Mouse (Mus musculus) Patski (cell line): ENCODE results near the gene Olfr641. TPM values are rescaled to one million over a fixed set of nuclear protein-coding genes. Genes with fewer than 3 reads are reported as not detected.

Source experiments
- ATAC-seq: fragments of 100-300 bp; one replicate; pipeline ENCODE4 v1.8.0; 2021
- CTCF ChIA-PET: fragments of 350-600 bp; sonication (Branson Sonifier 250); formaldehyde crosslinking; loops from one replicate; lab custom pipeline; 2022; ENCODE audit warnings: inconsistent platforms; lab: Charles Lee
- POLR2A ChIA-PET: fragments of 350-600 bp; sonication (Branson Sonifier 250); formaldehyde crosslinking; loops from one replicate; lab custom pipeline; 2022; ENCODE audit warnings: antibody characterized with exemption, inconsistent platforms; lab: Charles Lee
- DNase-seq: peaks from one replicate; pipeline ENCODE4 v3.0.0-alpha.2; 2011; ENCODE audit warnings: low read depth, low spot score
- H3K27me3 ChIP-seq: fragments of 371-371 bp; one replicate; pipeline ENCODE4 v1.5.1; 2021
- CTCF ChIP-seq: fragments of 100-300 bp; IDR thresholded peaks from one replicate; pipeline ENCODE4 v1.5.1; 2021
- in situ Hi-C: fragments of 300-500 bp; cut with MboI; formaldehyde crosslinking; loops from 3 replicates; pipeline ENCODE4 v1.11.1; 2018; ENCODE audit warnings: low pct_unique_long_range_greater_than_20kb, mixed read lengths
- polyA plus RNA-seq: library from polyadenylated mRNA; unstranded; gene quantifications from one replicate; pipeline ENCODE4 v1.2.3, GENCODE M21; 2021

Gene Olfr641
- not detected for polyA plus RNA-seq

GRCm38 (mm10) chr7:104035145-104035544, at the start of gene Olfr641:
Olfr641 (plus strand) TSS chr7:104035445.
- no peak for TF ChIP-seq CTCF
- no peaks in the 10 kb centered on the region for H3K27me3 ChIP-seq
- CTCF ChIA-PET, result interaction anchor here (1.2 kb wide), 1 partner anchor 13 kb away, joined by 3 read pairs; no protein-coding TSS in a partner anchor
- POLR2A ChIA-PET, result no interaction called here
- in situ Hi-C loops, result no loop called here
- no peak for ATAC-seq
- DNase-seq, result no peak

GRCm38 (mm10) chr7:103998446-103998845, 36.8 kb upstream of the Olfr641 start, which contains the start of gene Olfr638:
Olfr638 (plus strand) TSS chr7:103998746.
- ChIA-PET CTCF (no interaction called here), POLR2A (no interaction called here)
- in situ Hi-C loops, result no loop called here
- ATAC-seq (no peak), DNase-seq (no peak)
- no peak for TF ChIP-seq CTCF
- H3K27me3 ChIP-seq, result no peaks in the 10 kb centered on the region

- ChIA-PET CTCF (no interaction called here), POLR2A (no interaction called here)
- DNase-seq, result no peak
These were observed 36.1 kb upstream of the Olfr641 start for GRCm38 (mm10) chr7:103999124-103999523.

GRCm38 (mm10) chr7:104017203-104017602, 18.0 kb upstream of the Olfr641 start, which contains the start of gene Olfr639:
Olfr639 (minus strand) TSS chr7:104017303.
- no peak for TF ChIP-seq CTCF

More at GRCm38 (mm10) chr7:103999124-103999523, 36.1 kb upstream of the Olfr641 start:
- ATAC-seq, result no peak
- TF ChIP-seq CTCF, result no peak
- in situ Hi-C loops, result no loop called here
- H3K27me3 ChIP-seq, result no peaks in the 10 kb centered on the region

GRCm38 (mm10) chr7:104018953-104019352, 16.3 kb upstream of the Olfr641 start:
- no peaks in the 10 kb centered on the region for H3K27me3 ChIP-seq
- no peak for ATAC-seq
- TF ChIP-seq CTCF, result no peak
- DNase-seq, result no peak
- ChIA-PET POLR2A (no interaction called here), CTCF (no interaction called here)
- in situ Hi-C loops, result no loop called here

More at GRCm38 (mm10) chr7:104017203-104017602, 18.0 kb upstream of the Olfr641 start, which contains the start of gene Olfr639:
- H3K27me3 ChIP-seq, result no peaks in the 10 kb centered on the region
- DNase-seq (no peak), ATAC-seq (no peak)
- ChIA-PET POLR2A (no interaction called here), CTCF (no interaction called here)
- in situ Hi-C loops, result no loop called here

GRCm38 (mm10) chr7:104021651-104022050, 13.6 kb upstream of the Olfr641 start:
- POLR2A ChIA-PET, result no interaction called here
- no peak for TF ChIP-seq CTCF
- no peak for ATAC-seq
- CTCF ChIA-PET, result interaction anchor here (1.2 kb wide), 1 partner anchor 14 kb away, joined by 3 read pairs; the partner anchor contains the start of gene Olfr641
- H3K27me3 ChIP-seq, result no peaks in the 10 kb centered on the region
- in situ Hi-C loops, result no loop called here
- no peak for DNase-seq

- DNase-seq, result no peak
- in situ Hi-C loops, result no loop called here
- no peak for ATAC-seq
- CTCF ChIA-PET, result interaction anchor here (2.2 kb wide), 1 partner anchor 11 kb away, joined by 5 read pairs; no protein-coding TSS in a partner anchor
- TF ChIP-seq CTCF, result no peak
- H3K27me3 ChIP-seq, result no peaks in the 10 kb centered on the region
- POLR2A ChIA-PET, result no interaction called here
These were observed 9.8 kb upstream of the Olfr641 start, which contains the start of gene Olfr640 for GRCm38 (mm10) chr7:104025473-104025872. Olfr640 (minus strand) TSS chr7:104025573.

GRCm38 (mm10) chr7:104026978-104027377, 8.3 kb upstream of the Olfr641 start:
- TF ChIP-seq CTCF, result no peak
- DNase-seq, result no peak
- CTCF ChIA-PET, result interaction anchor here (2.2 kb wide), 1 partner anchor 9 kb away, joined by 5 read pairs; no protein-coding TSS in a partner anchor
- POLR2A ChIA-PET, result no interaction called here
- in situ Hi-C loops, result no loop called here
- no peaks in the 10 kb centered on the region for H3K27me3 ChIP-seq
- ATAC-seq, result no peak

GRCm38 (mm10) chr7:104050745-104051144, 15.5 kb downstream of the Olfr641 start:
- ATAC-seq (no peak), DNase-seq (no peak)
- POLR2A ChIA-PET, result no interaction called here
- no peak for TF ChIP-seq CTCF
- CTCF ChIA-PET, result no interaction called here
- no peaks in the 10 kb centered on the region for H3K27me3 ChIP-seq
- in situ Hi-C loops, result no loop called here

GRCm38 (mm10) chr7:104052566-104052965, 17.3 kb downstream of the Olfr641 start, which contains the start of gene Olfr642:
Olfr642 (minus strand) TSS chr7:104052666.
- no peak for TF ChIP-seq CTCF
- H3K27me3 ChIP-seq, result no peaks in the 10 kb centered on the region
- POLR2A ChIA-PET, result no interaction called here
- ATAC-seq (no peak), DNase-seq (no peak)
- CTCF ChIA-PET, result interaction anchor here (1.0 kb wide), 1 partner anchor 9 kb away, joined by 3 read pairs; no protein-coding TSS in a partner anchor
- in situ Hi-C loops, result no loop called here

GRCm38 (mm10) chr7:104059215-104059614, 24.0 kb downstream of the Olfr641 start:
- no peak for TF ChIP-seq CTCF
- ATAC-seq (no peak), DNase-seq (no peak)
- ChIA-PET POLR2A (no interaction called here), CTCF (no interaction called here)
- peaks cover 4% of the 10 kb centered on the region for H3K27me3 ChIP-seq
- in situ Hi-C loops, result no loop called here
